Mouse (Mus musculus): ENCODE measurements around the gene Jmjd1c.

Jmjd1c gene

GRCm38 (mm10) chr10:67194046-67194445, 98.1 kb downstream of the Jmjd1c start:
- no peak for DNase-seq

- no peak for DNase-seq
Observed at GRCm38 (mm10) chr10:67195671-67196070, 99.7 kb downstream of the Jmjd1c start.

GRCm38 (mm10) chr10:67197186-67197585, 101.3 kb downstream of the Jmjd1c start:
- DNase-seq = no peak

GRCm38 (mm10) chr10:67197829-67198228, 101.9 kb downstream of the Jmjd1c start:
- DNase-seq = peak; percentile 27 to 35

- no peak for DNase-seq
Observed at GRCm38 (mm10) chr10:67201769-67202168, 105.8 kb downstream of the Jmjd1c start.

- no peak for DNase-seq
Observed at GRCm38 (mm10) chr10:67202470-67202869, 106.5 kb downstream of the Jmjd1c start.

- DNase-seq = no peak
Observed at GRCm38 (mm10) chr10:67204652-67205407, 108.9 kb downstream of the Jmjd1c start.

- no peak for DNase-seq
Observed at GRCm38 (mm10) chr10:67207931-67208330, 112.0 kb downstream of the Jmjd1c start.

GRCm38 (mm10) chr10:67209916-67210675, 114.2 kb downstream of the Jmjd1c start:
- DNase-seq = no peak

- no peak for DNase-seq
Observed at GRCm38 (mm10) chr10:67212031-67212430, 116.1 kb downstream of the Jmjd1c start.

GRCm38 (mm10) chr10:67213720-67214119, 117.8 kb downstream of the Jmjd1c start:
- no peak for DNase-seq

- DNase-seq = no peak
Observed at GRCm38 (mm10) chr10:67215133-67215532, 119.2 kb downstream of the Jmjd1c start.

- DNase-seq = no peak
Observed at GRCm38 (mm10) chr10:67216872-67217271, 120.9 kb downstream of the Jmjd1c start.

GRCm38 (mm10) chr10:67218873-67219565, 123.1 kb downstream of the Jmjd1c start:
- no peak for DNase-seq

- DNase-seq = no peak
Observed at GRCm38 (mm10) chr10:67220251-67220650, 124.3 kb downstream of the Jmjd1c start.

GRCm38 (mm10) chr10:67221284-67221683, 125.4 kb downstream of the Jmjd1c start:
- DNase-seq = peak; percentile 42 to 58

GRCm38 (mm10) chr10:67223942-67224341, 128.0 kb downstream of the Jmjd1c start:
- DNase-seq = no peak

- DNase-seq = no peak
Observed at GRCm38 (mm10) chr10:67225528-67225927, 129.6 kb downstream of the Jmjd1c start.

GRCm38 (mm10) chr10:67226109-67226508, 130.2 kb downstream of the Jmjd1c start:
- DNase-seq = peak; percentile 37 to 46

GRCm38 (mm10) chr10:67226543-67226942, 130.6 kb downstream of the Jmjd1c start:
- no peak for DNase-seq

GRCm38 (mm10) chr10:67230439-67230838, 134.5 kb downstream of the Jmjd1c start:
- DNase-seq = no peak

GRCm38 (mm10) chr10:67247145-67247544, 151.2 kb downstream of the Jmjd1c start:
- peak; percentile 36 to 44 for DNase-seq

GRCm38 (mm10) chr10:67249486-67249885, 153.6 kb downstream of the Jmjd1c start:
- DNase-seq = no peak

Data from cerebellum, postnatal 36 days (tissue).